Mouse (Mus musculus) hindbrain, embryonic 15.5 days (tissue): ENCODE data around the gene Myo3b. TPM values are rescaled to one million over a fixed set of nuclear protein-coding genes. Genes with fewer than 3 reads are reported as not detected.

Source experiments
- ATAC-seq: fragments of 200-750 bp; cut with Nextera tagmentation; 2 replicates; pipeline ENCODE4 v1.8.0; 2017; ENCODE audit warnings: low read depth, moderate number of reproducible peaks, moderate TSS enrichment; ENCODE audit not compliant: low FRiP score
- H3K27ac ChIP-seq: fragments of 300-500 bp; sonication (generic); replicated peaks from 2 replicates; pipeline ENCODE4 v1.5.1; 2015; ENCODE audit warnings: mild to moderate bottlenecking, inconsistent platforms
- H3K27me3 ChIP-seq: fragments of 300-500 bp; sonication (generic); 2 replicates; pipeline ENCODE4 v1.6.1; 2015; ENCODE audit warnings: control low read depth, inconsistent platforms
- H3K36me3 ChIP-seq: fragments of 300-500 bp; sonication (generic); 2 replicates; pipeline ENCODE4 v1.6.1; 2015; ENCODE audit warnings: control low read depth, inconsistent platforms
- H3K4me1 ChIP-seq: fragments of 300-500 bp; sonication (generic); replicated peaks from 2 replicates; pipeline ENCODE4 v1.6.1; 2015; ENCODE audit warnings: control low read depth, inconsistent platforms
- H3K4me2 ChIP-seq: fragments of 300-500 bp; sonication (generic); 2 replicates; pipeline ENCODE4 v1.6.1; 2015; ENCODE audit warnings: moderate library complexity, mild to moderate bottlenecking, inconsistent platforms
- H3K4me3 ChIP-seq: fragments of 300-500 bp; sonication (generic); 2 replicates; pipeline ENCODE4 v1.5.1; 2015; ENCODE audit warnings: mild to moderate bottlenecking, inconsistent platforms
- H3K9ac ChIP-seq: fragments of 300-500 bp; sonication (generic); 2 replicates; pipeline ENCODE4 v1.6.1; 2015; ENCODE audit warnings: inconsistent platforms
- H3K9me3 ChIP-seq: fragments of 300-500 bp; sonication (generic); 2 replicates; pipeline ENCODE4 v1.6.1; 2016; ENCODE audit warnings: control low read depth, inconsistent platforms
- WGBS: fragments of 180-500 bp; shearing (Covaris S2); methylation state at CpG from one replicate; pipeline ENCODE4 v1.1.7; 2015; 5-methylcytosine and 5-hydroxymethylcytosine counted together
- polyA plus RNA-seq: library from polyadenylated mRNA; unstranded; fragments of >200 nt; fragmentation: Nextera tagmentation; extraction: Ambion mirVana; gene quantifications from 2 replicates; pipeline ENCODE4 v1.2.1, GENCODE M21; 2015

The Myo3b gene
- polyA plus RNA-seq, 1 experiment from 2014 or later: 0.26 TPM

DNA sequence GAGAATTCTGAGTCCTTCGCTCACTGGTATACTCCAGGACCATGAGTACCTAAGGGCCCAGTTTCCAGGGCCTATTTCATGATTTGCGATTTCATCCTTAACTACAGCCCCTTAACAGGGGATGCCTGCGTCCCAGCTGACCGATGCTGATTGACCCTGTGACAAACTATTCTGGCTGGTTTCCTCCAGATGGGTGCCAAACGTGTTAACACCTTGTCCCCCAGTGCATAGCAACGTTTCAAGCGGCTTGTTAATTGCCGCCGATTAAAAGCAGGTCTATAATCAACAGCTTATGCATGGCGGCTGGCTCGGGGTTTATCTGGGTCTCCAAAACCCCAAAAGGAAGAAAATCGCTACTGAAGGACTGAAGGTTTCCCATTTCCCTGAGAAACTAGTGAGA, 417.3 kb downstream of the Myo3b start:
- H3K9ac ChIP-seq: no peak overlapping the region
- no peaks in the 10 kb centered on the region for H3K36me3 ChIP-seq
- no peak overlapping the region for H3K27ac ChIP-seq
- peak overlapping the region; percentile 25 for H3K4me3 ChIP-seq
- H3K4me1 ChIP-seq: 0 out of 2 replicates have a peak, but pooled peaks cover 5% of the 10 kb centered on the region
- H3K4me2 ChIP-seq: peak overlapping the region; percentile 50
- ATAC-seq: no peak
- H3K27me3 ChIP-seq: no peaks in the 10 kb centered on the region
- 6% methylated on average over 12 of the region's 12 CpGs for WGBS
- no peaks in the 10 kb centered on the region for H3K9me3 ChIP-seq

DNA sequence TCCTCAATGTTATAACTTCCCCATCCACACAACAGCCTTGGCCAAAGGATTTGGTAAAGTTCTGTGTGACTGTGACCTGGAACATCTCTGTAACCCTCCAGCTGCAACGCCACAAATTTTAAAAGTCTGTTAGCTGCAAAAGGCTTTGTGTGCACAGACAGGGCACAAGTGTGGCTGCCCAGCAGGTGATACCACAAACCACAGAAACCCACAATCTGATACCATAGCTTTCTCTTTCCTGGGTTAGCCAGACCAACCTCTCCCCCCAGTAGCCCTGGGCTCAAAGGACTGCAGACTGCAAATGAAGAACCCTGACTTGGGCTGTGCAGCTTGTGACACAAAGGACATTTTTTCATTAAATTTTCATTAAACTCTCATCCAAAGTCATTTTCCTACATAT, 424.7 kb downstream of the Myo3b start:
- H3K36me3 ChIP-seq: no peaks in the 10 kb centered on the region
- WGBS: 89% methylated on average over 1 of the region's 1 CpGs
- H3K4me3 ChIP-seq: no peak overlapping the region
- H3K27me3 ChIP-seq: no peaks in the 10 kb centered on the region
- H3K4me2 ChIP-seq: no peak overlapping the region
- no peak overlapping the region for H3K27ac ChIP-seq
- H3K4me1 ChIP-seq: no peaks in the 10 kb centered on the region
- H3K9ac ChIP-seq: no peak overlapping the region
- H3K9me3 ChIP-seq: no peaks in the 10 kb centered on the region
- no peak for ATAC-seq

GRCm38 (mm10) chr2:70471136-70471535, 432.2 kb downstream of the Myo3b start:
- no peak for ATAC-seq
- Histone ChIP-seq H3K27me3 (peaks cover 50% of the 10 kb centered on the region), H3K9me3 (no peaks in the 10 kb centered on the region), H3K4me3 (no peak overlapping the region), H3K27ac (no peak overlapping the region), H3K9ac (no peak overlapping the region), H3K36me3 (no peaks in the 10 kb centered on the region), H3K4me1 (peaks cover 33% of the 10 kb centered on the region), H3K4me2 (no peak overlapping the region)
- 23% methylated on average over 5 of the region's 5 CpGs for WGBS

GRCm38 (mm10) chr2:70471861-70472620, 433.1 kb downstream of the Myo3b start:
- peaks cover 58% of the 10 kb centered on the region for H3K27me3 ChIP-seq
- H3K36me3 ChIP-seq: no peaks in the 10 kb centered on the region
- peak overlapping the region; percentile 38 for H3K4me3 ChIP-seq
- H3K27ac ChIP-seq: no peak overlapping the region
- no peak for ATAC-seq
- no peaks in the 10 kb centered on the region for H3K9me3 ChIP-seq
- peaks cover 42% of the 10 kb centered on the region for H3K4me1 ChIP-seq
- peak overlapping the region; percentile 69 for H3K4me2 ChIP-seq
- WGBS: under 1% methylated on average over 48 of the region's 48 CpGs
- no peak overlapping the region for H3K9ac ChIP-seq

Other genes with a start within 250 kb of the Myo3b start
- gene Ccdc173, start 249.6 kb upstream of the Myo3b start, polyA plus RNA-seq: 3.3 and 3.4 TPM in 2 replicates
- 33.4 and 34.1 TPM in 2 replicates for gene Phospho2, start 249.5 kb upstream of the Myo3b start, polyA plus RNA-seq
- gene Klhl23, start 217.2 kb upstream of the Myo3b start, polyA plus RNA-seq: 93.0 and 94.6 TPM in 2 replicates
- 244 and 265 TPM in 2 replicates for gene Ssb, start 177.6 kb upstream of the Myo3b start, polyA plus RNA-seq
- gene Mettl5, start 153.5 kb upstream of the Myo3b start, polyA plus RNA-seq: 31.8 and 32.6 TPM in 2 replicates
- 15.3 and 16.0 TPM in 2 replicates for gene Ubr3, start 141.9 kb upstream of the Myo3b start, polyA plus RNA-seq